Comparison of ENCODE assay signal across 11 mouse cellular contexts in genomic region chr7:67243894-67244282, GRCm38 (mm10). TPM values are rescaled to one million over a fixed set of nuclear protein-coding genes. Genes with fewer than 3 reads are reported as not detected.
DNase-seq lines count a peak whose midpoint lies in the region; ATAC-seq lines count a peak whose summit lies in the region.
"Had no signal": no experiment of that assay in that cellular context is flagged by ENCODE, and none has a peak within 500 bp of the region (broad histone marks: within the 10 kb centered on the region; RNA-seq: fewer than 3 reads in every experiment).

No protein-coding gene starts in this region.

- WGBS in heart, embryonic 16.5 days = 32% methylated on average over 4 of the region's 4 CpGs

- 0 out of 2 replicates have a peak overlapping the region, but pooled peaks have one; percentile 35 for H3K27ac ChIP-seq in heart, embryonic 16.5 days (ENCODE audit: low read length)

- no peaks in the 10 kb centered on the region for H3K9me3 ChIP-seq in heart, embryonic 16.5 days (replicated peaks; ENCODE audit: control insufficient read depth, low read length)

- H3K36me3 ChIP-seq in heart, embryonic 16.5 days (ENCODE audit: control insufficient read depth, insufficient read depth) = peaks cover 11% of the 10 kb centered on the region

- no peak for DNase-seq in heart, adult 8-10 months (ENCODE audit: low spot score)
- DNase-seq in 3T3-L1 (ENCODE audit: low read depth, low spot score) = peak; percentile 72
- DNase-seq in MN1 (ENCODE audit: low spot score) = peak; percentile 83
- peak; percentile 33 for DNase-seq in lung, postnatal 36 days
- DNase-seq in spleen, postnatal 36 days (ENCODE audit: low spot score in 2 of 2) = no peak
- DNase-seq in spleen, postnatal 14 days (ENCODE audit: low spot score in 2 of 2) = no peak
- DNase-seq: adrenal gland, adult 8-10 months; cerebellum, adult 8-10 months; kidney, adult 18-20 months; right cerebral cortex, adult 18-20 months had no signal

- H3K27me3 ChIP-seq in heart, embryonic 16.5 days (ENCODE audit: control insufficient read depth, insufficient read depth, low read length) = no peaks in the 10 kb centered on the region

- H3K4me2 ChIP-seq in heart, embryonic 16.5 days (ENCODE audit: low read depth, low read length) = no peak overlapping the region

- H3K9ac ChIP-seq in heart, embryonic 16.5 days (ENCODE audit: low read length) = no peak overlapping the region

- H3K4me3 ChIP-seq in heart, embryonic 16.5 days (ENCODE audit: low read length) = no peak overlapping the region

- ATAC-seq in heart, embryonic 16.5 days (replicated peaks; ENCODE audit: extremely low read depth, insufficient read depth, low FRiP score) = 0 out of 2 replicates have a peak, but pooled peaks have one; percentile 39

- peaks cover 32% of the 10 kb centered on the region for H3K4me1 ChIP-seq in heart, embryonic 16.5 days (ENCODE audit: control insufficient read depth, insufficient read depth, low read length)

RNA-seq across cellular contexts. Expression of gene Lysmd4, which starts 21.5 kb away (rescaled TPM):
- 15.7 and 15.8 TPM in 2 replicates for polyA plus RNA-seq in heart, embryonic 16.5 days (2015; fragmentation: Nextera tagmentation; extraction: Ambion mirVana)
- 10 to 100 TPM; 16.9 to 20.9 (median 19.3) TPM for total RNA-seq in heart, adult 8-10 months (2022)

Comparison
In these comparisons a context has a peak if more than half of its experiments do, and no peak if none do; other contexts are left out.
1. DNase-seq: peak in 3T3-L1 (single experiment), MN1 (single experiment) and lung, postnatal 36 days (single experiment); none in heart, adult 8-10 months (single experiment), spleen, postnatal 36 days (0 of 2) and spleen, postnatal 14 days (0 of 2).